Mouse (Mus musculus): ENCODE measurements around the gene Gm20696.

Gene Gm20696

DNA sequence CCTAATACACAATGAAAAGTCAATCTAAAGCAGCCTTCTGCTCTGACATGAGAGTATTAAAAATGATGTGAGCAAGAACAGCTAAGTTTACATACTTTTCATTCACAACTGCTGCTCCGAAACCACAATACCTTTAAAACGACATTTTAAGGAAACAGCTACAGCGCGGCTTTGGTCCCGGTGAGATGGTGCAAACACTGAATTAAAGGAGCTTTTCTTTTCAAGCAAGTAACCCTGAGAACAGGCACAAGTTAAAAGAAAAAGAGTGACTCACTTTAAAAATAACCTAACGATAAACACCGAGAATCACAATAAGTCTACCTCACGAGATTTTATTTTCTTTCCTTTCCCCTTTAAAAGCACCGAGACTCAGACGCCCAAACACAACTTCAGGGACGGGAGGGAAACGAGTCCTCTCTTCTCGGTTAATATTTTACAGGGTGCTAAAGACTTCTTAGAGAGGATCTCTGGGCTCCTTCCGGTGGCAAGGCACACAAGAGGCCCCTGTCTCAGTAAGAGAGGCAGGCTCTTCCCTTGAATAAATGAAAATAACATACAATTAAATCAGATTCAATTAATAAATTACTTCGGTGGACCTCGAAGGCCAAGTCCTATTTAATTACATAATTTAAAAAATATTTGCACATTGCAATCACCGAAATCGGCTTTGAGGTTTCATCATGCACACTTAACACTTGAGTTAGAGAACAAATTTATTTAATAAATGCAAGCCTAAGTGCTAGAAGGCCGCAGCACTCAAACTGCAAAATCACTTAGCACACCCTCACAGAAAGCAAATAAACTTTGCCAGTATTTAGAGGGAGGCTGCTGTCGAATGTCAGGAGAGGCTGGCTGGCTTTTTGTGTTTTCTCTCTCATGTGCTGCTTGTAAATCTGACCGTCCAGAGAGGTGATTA lies 391.0 kb downstream of the Gm20696 start:
- no peak for DNase-seq

DNA sequence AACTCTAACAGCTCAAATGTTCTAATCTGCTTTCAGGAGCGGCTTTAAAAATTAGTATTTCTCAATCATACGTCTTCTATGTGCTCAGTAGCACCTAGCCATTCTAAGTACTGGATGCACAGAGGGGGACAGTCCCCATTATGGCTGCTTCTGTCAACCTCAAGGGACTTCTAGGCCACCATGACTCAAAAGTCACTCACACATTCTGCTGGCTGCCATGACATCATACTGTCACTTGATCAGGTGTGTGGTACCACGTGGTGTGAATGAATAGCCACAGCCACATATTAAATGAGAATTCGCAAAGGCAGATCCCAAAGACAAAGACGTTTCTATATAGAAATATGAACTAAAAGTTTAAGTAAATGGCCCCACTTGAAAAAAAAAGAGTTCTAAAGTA lies 391.9 kb downstream of the Gm20696 start:
- no peak for DNase-seq

DNA sequence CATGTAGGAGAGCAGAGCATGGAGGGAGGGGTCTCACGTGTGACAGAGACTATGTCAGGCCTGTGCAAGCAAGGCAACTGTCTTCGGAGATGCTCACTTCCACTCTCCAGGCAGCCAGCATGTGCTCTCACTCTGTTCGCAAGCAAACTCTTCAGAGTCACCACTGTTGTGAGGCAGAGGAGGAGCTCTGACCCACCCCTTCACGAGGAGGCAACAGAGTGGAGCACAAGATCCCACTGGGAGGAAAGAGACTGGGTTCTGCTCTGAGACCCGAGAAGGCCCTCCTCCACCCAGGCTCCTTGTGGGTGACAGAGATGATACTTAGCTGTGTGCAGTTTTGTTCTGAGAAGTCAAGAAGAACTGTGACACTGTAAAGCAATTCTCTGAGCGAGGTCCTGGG lies 392.4 kb downstream of the Gm20696 start:
- DNase-seq: no peak

DNA sequence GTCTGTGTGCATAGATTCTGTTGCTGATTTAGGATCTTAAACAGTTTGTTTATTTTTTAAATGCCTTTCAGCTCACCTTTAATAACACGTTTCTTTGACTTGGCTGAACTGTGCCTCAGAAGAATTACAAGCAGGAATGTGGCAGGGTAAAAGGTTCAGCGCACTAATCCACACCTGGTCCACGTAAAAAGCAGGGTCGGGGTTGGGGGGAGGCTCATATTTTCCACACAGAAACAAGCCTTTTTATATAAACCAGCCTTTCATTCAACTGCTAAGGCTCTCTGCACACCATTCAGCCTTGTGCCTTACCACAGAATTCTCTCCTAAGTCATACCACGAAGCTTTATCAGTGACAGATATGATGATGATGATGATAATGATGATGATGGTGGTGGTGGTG lies 393.4 kb downstream of the Gm20696 start:
- no peak for DNase-seq

DNA sequence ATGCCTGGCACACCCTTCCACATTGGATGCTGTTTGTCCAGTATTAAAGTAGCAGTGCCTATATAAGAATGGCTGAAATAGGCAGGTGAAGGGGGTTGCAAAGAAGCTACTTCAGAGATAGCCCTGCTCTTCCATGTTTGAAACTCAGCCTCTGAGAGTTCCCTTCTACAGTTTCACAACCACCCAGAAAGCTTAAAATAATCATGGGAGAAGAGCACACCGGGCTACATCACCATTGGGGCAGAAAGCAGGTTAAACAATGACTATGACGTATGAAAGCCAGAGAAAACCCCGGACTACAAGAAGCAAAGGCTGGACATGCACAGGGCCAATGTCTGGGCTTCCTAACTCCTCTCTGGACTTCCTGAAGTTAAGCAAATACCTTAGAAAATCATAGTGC lies 394.4 kb downstream of the Gm20696 start:
- DNase-seq: no peak

DNA sequence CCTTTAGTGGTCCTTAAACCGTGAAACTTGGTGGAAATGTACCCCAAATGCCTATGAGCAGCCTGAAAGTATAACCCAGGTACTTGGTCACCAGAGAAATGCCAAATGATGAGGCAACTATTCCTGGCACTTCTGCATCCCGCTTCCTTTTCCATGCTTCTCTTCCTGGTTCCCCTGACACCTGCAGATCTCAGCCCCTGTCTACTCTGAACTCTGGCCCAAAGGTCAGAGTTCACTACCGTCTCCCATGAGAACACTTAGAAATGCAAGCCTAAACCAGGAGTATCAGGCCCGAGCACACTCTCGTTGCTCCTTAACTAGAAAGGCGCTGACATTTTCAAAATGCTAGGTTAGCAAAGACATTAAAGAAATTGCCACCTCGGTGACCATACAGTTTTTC lies 394.9 kb downstream of the Gm20696 start:
- DNase-seq: no peak

DNA sequence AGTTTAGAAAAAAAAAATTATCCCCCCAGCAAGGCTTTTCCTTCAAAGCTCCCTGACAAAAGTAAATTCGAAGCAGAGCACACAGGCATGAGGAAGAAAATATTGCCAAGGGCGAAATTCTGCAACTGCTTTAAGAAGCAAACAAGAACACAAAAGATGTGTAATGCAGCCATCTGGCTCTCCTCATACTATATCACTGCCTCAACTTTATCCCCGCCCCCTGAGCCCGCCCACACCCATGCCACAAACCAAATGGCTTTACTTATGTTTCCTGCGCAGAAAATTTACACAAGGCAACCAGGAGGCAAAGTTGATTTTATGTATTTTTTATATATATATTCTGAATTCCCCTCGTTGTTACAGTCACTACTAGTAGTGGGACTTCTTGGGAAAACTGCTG lies 396.7 kb downstream of the Gm20696 start:
- DNase-seq: no peak

DNA sequence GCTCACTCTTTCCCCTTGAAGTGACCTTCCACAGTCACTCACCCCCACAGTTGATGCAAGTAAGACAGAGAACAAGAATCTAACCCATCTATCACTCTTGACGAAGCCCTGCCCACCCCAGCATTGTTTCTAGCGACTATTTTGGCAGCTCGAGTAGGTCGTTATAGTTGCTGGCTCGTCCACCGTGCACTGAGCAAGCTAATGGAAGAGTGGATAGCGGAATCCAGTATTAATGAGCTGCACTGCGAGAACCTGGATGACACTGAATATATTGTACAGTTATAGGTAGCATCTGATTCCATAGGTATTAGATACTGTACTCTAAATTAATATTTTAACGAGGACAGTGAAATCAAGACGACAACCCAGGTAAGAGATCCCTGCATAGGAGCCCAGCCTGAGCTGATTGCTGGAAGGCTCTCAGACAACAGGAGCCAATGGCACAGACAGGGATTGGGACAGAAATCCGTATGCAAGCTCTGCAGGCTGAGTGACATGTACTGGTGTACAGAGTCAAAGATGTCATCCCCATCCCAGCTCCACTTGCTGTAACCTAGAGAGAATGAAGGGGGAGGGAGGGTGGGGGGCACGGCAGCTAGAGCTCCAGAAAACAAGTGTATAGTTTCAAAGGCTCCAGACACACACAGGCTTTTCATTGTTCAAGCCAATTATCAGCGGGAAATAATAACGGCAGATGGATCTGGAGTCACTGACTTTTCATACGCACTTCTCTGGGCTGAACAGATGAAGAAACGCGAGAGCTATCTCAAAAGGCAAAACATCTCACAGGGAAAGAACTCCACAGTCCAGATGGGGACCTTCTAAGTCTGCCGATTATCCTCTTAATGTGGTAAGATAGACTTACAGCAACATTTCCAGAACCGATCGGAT lies 398.2 kb downstream of the Gm20696 start:
- peak in 1 of 2 experiments; percentile 11 for DNase-seq

DNA sequence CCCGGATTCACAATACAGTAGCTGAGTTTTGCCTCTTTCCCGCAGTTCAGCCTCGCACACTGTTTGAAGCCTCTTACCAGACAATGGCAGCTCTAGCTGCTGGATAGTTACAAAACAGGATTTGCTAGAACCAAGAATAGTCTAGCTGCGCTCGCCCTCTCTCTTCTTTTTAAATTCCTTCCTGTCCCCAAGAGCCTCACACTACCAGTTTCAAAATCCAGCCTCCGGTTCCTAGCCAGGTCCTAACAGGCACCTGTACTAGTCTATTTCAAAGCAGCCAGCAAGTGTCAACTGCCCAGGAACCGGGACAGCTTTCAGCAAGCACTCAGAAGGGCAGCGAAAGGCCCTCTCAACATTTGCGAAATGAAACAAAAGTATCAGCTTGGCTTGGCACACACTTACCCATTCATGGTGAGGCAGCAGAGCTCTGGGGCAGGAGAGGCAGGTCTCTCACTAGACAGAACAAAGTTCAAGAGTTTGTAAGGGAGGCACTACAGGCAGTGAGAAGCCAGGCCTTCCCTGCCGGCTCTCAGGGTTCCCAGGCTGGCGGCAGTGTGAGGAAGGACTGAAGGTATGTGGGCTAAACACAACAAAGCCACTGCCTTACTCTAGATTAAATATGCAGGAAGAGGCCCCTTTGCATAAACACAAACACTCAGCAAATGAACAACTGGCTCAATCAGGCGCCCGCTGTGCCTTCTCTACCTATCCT lies 400.5 kb downstream of the Gm20696 start:
- no peak for DNase-seq

DNA sequence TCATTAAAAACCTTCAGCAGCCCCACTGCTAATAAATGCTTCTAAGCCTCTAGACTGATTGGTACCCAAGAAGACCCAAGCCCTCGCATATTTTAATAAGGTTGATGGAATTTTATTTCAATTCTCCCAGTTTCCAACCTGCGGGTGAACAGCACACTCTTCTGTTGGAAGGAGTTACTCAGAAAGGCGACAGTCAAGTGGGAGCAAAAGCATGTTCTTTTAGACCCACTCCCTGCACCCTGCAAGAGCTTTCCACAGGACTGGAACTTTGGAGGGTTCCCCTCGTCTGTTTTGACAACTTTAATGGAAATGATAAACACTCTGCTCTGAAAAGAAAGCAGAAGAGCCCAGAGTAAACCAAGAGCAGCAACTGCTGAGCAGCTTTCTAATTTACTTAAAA lies 401.4 kb downstream of the Gm20696 start:
- no peak for DNase-seq

DNA sequence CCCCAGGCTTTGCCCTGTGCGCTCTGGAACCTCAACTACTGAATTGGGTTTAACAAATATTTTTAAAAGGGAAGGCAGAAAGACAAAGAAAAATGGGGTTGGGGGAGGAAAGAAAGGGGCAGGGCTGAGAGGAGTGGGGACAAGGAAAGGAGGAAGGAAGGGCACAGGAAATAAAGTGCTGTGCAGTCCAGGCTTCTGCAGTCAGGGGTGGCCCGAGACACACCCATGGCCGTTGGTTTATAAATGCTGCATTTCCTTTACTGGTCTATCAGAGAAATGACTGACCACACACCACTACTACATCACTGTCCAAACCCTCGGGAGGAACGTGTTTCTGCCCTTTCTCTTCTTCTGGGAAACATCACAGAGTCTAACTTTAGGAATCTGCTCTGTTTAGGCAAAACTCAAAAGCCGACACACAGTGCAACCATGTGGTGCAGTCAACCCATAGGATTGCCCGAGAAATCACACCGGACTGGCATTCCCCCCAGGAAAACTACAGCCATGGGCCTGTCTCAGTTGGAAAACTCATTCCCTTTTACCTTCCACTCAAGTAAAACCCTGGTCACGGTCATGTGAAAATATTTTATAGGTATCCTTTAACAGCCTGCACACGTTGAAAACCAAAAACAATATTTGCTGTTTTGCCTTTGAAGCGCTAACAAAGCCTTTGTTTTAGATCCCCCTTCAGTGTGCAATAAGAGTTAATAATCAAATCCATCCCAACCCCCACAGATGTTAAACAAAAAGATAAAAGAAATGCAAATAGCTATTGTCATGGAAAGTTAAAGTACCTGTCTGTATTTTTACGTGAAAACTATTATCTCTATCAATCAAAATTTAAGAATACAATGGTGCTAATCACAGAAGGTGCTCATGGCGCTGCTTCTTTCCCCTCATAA lies 402.2 kb downstream of the Gm20696 start:
- DNase-seq: no peak

DNA sequence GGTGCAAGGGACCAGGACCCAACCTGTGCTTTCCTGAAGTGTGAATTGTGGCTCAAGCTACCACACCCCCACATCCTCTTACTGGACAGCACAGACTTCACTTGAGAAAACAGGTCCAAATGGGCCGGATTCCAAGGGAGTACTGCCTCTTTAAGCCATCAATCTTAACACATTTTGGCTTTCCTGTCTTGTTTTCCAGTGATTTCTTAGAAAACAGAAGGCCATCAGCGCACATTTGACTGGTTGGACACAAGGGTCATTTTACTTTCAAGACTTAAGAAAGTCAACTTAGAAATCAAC lies 402.8 kb downstream of the Gm20696 start:
- no peak for DNase-seq

DNA sequence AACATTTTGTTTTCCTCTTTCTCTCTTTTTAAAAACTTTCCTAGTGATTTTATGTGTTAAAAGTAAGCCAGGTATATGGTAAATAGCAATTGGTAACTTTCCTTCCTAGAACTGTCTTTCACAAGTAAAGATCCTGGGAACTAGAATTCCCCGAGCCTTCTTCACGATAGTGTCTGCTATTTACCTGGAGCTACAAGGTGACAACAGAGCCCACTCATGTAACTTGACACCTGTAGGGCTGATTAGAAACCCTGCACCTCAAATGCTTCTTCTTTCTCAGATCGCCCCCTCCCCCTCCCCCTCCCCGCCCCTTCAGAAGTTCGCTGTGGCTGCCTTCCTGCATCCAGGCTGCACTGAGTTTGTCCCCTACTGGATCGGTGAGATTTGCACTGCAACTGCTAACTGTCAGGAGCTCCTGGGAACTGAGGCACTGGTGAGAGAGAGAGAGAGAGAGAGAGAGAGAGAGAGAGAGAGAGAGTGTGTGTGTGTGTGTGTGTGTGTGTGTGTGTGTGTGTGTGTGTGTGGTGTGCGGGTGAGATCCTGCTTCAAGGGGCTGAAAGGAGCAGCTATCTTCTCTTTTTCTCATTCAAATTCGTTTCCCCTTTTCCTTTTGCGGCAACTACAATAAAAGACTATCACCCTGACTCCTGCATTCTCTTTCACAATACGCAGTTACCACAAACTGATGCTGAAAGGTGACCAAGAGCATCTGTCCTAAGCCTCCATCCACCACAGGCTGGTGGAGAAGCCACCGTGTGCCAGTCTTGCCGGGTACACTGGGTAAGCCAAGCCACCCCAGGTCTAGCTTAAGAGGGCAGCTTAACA lies 403.3 kb downstream of the Gm20696 start:
- DNase-seq: no peak

DNA sequence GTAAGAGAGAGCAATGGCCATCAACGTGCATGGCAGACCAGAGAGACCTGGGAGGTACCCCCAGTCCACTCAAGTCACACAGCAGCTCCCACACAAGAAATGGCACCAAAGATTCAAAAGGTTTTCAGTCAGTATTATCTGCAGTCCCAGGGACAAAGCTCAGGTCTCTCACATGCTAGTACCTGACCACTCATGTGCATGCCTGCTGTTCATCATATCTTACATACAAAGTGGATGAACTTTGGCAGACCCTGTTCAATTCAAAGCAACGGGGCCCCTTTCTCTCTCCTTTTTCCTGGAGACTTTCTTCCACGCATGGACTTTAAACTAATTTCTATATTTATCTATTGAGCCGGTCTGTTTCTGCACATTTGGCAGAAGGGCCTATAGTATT lies 404.9 kb downstream of the Gm20696 start:
- DNase-seq: no peak

DNA sequence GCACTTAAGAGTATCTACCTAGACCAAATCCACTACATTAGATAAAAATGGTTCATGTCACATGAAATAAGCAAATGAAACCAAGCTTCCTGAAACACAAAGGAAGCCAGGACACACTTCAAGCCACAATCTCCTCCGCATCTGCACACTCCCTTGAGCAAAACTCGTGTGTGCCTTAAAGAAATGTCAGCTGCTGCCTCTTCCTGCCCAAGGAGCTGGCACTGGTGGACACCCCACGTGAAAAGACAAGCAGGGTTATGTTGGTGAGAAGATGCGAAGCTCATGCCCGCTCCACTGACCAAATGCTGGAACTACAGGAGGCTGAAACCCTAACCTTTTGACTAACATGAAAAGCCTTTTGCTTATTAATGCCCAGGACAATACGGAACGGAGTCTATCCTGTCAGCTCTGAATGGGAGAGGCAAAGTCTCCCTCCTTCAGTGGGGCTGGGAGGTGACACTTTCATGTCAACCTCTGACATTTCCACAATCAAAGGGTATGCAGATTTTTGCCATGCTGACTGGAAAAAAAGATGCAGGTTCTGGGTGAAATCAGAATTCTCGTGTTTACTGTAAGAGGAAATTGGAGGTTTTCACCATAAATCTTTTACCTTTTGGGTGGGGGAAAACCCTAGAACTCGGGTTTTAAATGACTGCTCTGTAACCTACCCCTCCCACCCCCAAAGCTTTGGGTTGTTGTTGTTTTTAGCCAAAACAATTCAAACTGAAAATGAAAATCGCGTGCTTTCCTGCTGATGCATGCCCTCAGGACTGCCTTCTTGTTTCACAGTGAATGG lies 405.5 kb downstream of the Gm20696 start:
- no peak for DNase-seq

DNA sequence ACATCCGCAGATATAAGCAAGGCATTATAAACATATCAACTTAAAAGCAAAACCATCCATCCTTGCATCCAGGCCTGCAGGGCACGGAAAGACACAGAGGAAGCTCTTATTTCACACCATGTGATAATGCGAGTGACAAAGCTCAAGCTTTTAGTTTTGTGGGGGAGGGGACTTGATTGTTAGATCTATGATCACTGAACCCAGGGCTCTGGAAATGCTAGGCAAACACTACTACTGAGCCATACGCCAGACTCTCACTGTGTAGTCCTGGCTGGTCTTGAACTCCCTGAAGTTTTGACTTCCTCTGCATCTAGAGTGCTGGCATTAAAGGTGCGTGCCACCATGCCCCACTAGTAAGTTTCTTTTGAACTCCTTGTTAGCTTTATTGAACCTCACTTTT lies 408.3 kb downstream of the Gm20696 start:
- DNase-seq: no peak

DNA sequence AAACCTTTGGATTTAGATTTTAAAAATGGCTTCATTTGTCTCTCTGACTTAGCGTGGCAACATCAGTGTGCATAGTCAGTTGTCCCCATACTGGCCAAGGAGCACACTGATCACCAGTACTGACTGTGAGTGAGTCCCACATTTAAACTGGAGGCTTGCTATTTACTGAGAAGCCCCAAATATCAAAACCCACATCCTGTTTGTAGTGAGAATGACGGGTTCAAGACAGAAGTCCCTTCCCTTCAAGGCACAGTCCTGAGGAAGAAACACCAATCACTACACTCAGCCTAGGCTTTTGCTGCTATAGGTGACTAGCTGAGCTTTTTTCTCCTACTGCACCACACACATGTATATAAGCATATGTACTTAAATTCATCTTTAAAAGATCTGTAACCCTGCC lies 408.9 kb downstream of the Gm20696 start:
- DNase-seq: no peak

DNA sequence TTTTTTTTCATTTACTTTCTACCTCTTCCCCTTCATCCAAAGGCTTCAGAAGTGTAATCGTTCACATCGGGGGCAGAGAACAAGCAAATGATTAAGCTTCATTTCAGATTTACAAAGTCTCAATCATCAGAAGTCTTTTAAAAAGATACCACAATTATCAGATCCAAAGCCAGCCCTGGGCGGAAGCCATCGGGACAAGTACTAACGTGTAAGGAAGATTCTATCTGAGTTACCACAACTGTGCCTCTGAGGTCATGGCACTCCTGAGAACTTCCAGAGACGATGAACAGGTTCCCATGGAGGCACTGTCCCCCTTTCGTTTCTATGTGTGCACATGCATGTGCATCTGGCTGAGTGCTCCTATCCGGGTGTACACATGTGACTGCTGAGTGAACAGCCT lies 413.3 kb downstream of the Gm20696 start:
- DNase-seq: no peak

DNA sequence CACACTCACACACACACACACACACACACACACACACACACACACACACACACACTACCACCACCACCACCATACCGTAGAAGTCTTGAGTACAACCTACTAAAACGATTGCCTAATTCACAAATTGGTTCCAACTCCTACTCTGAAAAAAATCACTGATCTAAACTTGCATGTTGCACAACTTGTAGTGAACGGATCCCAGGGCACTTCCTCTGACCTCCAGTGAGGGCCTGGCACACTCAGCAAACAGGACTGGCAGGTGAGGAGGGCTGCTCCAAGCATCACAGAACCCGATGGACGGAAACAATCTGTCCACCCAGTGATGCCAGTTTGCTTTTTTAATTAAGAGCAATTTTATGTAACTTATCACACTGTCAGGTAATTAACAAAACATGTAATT lies 413.8 kb downstream of the Gm20696 start:
- no peak for DNase-seq

DNA sequence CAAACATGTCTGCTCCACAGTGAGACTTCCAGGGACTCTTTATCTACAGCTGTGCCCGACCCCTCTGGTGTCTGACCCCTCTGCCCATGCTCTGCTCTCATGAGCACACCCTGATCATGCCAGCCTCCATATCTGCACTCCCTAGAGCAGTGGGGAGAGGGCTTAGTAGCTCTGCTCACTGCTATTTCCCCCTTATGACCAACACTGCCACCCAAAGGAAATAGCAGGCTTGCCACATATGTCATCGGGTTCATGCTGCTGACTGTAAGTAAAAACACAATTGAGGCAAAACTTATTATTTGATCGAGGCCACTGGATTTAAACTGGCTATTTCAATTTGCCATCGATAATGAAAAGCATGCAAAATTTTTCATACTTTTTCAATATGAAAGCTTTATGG lies 414.7 kb downstream of the Gm20696 start:
- no peak for DNase-seq

DNA sequence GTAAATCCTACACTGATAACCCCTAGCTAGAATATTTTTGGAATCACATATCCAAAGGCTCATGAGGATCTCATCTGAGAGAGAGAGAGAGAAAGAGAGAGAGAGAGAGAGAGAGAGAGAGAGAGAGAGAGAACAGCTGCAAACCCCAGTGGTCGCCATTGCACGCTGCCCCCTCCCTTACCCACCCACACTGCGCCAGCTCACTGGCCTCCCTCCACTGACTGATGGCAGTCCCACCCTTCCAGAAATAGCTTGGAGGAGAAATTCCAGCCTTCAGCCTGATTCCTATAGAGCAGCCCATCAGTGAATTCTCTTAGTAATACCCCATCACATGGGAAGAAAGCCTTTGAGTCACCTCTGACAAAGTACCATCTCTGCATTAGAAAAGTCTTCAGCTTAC lies 415.4 kb downstream of the Gm20696 start:
- no peak for DNase-seq

Measured in cerebellum, adult 18-20 months (tissue).